ENCODE assay signal across 8 mouse cellular contexts in genomic region chr1:152902665-152903516, GRCm38 (mm10). TPM values are rescaled to one million over a fixed set of nuclear protein-coding genes. Genes with fewer than 3 reads are reported as not detected.
DNase-seq lines count a peak whose midpoint lies in the region; ATAC-seq and TF ChIP-seq lines count a peak whose summit lies in the region.

No protein-coding gene starts in this region.

- peaks cover 22% of the 10 kb centered on the region for H3K36me3 ChIP-seq in C2C12 (ENCODE audit: control insufficient read depth, insufficient read depth)
- peaks cover 17% of the 10 kb centered on the region for H3K36me3 ChIP-seq in erythroblast, embryonic 14.5 days (ENCODE audit: control insufficient read depth)
- 0 out of 2 replicates have a peak, but pooled peaks cover 3% of the 10 kb centered on the region for H3K36me3 ChIP-seq in heart, embryonic 12.5 days
- H3K36me3 ChIP-seq in kidney, postnatal 0 days (ENCODE audit: insufficient read depth, low read length), result no peaks in the 10 kb centered on the region
- 0 out of 2 replicates have a peak, but pooled peaks cover 3% of the 10 kb centered on the region for H3K36me3 ChIP-seq in liver, embryonic 11.5 days (ENCODE audit: control insufficient read depth, insufficient read depth, low read length)
- no peaks in the 10 kb centered on the region for H3K36me3 ChIP-seq in stomach, embryonic 14.5 days (ENCODE audit: control insufficient read depth, insufficient read depth, low read length)

- peak; percentile 73 for TF ChIP-seq POLR2A in brain, embryonic 14.5 days (IDR thresholded peaks at IDR 0.05; ENCODE audit: borderline replicate concordance, extremely low read depth, insufficient read depth, insufficient read length, poor library complexity, severe bottlenecking)

- no peaks in the 10 kb centered on the region for H3K9me3 ChIP-seq in erythroblast, embryonic 14.5 days (ENCODE audit: control insufficient read depth, low read length)
- no peaks in the 10 kb centered on the region for H3K9me3 ChIP-seq in heart, embryonic 12.5 days (replicated peaks)
- H3K9me3 ChIP-seq in kidney, postnatal 0 days (replicated peaks; ENCODE audit: low read length), result no peaks in the 10 kb centered on the region
- H3K9me3 ChIP-seq in liver, embryonic 11.5 days (ENCODE audit: control insufficient read depth, low read length), result no peaks in the 10 kb centered on the region
- no peaks in the 10 kb centered on the region for H3K9me3 ChIP-seq in stomach, embryonic 14.5 days (ENCODE audit: control insufficient read depth, low read depth, low read length)

- H3K9ac ChIP-seq in heart, embryonic 12.5 days, result peak overlapping the region; percentile 98
- H3K9ac ChIP-seq in kidney, postnatal 0 days (ENCODE audit: low read depth, low read length), result peak overlapping the region; percentile 93
- peak overlapping the region; percentile 96 for H3K9ac ChIP-seq in liver, embryonic 11.5 days (ENCODE audit: low read depth, low read length)
- peak overlapping the region; percentile 88 for H3K9ac ChIP-seq in stomach, embryonic 14.5 days (replicated peaks; ENCODE audit: low read depth, low read length)

- DNase-seq in brain, embryonic 14.5 days (ENCODE audit: low read depth), result peak; percentile 99
- peak; percentile 97 for DNase-seq in kidney, postnatal 0 days (ENCODE audit: low spot score)
- DNase-seq in liver, embryonic 11.5 days (ENCODE audit: low spot score), result peak; percentile 94
- peak; percentile 98 for DNase-seq in naive thymus-derived CD4-positive, alpha-beta T cell, adult 2 months (ENCODE audit: low read depth)

- H3K27ac ChIP-seq in heart, embryonic 12.5 days (ENCODE audit: poor library complexity, severe bottlenecking), result peak overlapping the region; percentile 98
- H3K27ac ChIP-seq in kidney, postnatal 0 days, result peak overlapping the region; percentile 99
- H3K27ac ChIP-seq in liver, embryonic 11.5 days (ENCODE audit: low read depth, low read length), result peak overlapping the region; percentile 97
- H3K27ac ChIP-seq in stomach, embryonic 14.5 days (ENCODE audit: low read length), result peak overlapping the region; percentile 97

- H3ac ChIP-seq in C2C12 (ENCODE audit: control insufficient read depth, insufficient read length, low read depth), result peak overlapping the region; percentile 97

- peak overlapping the region; percentile 96 for H3K4me2 ChIP-seq in heart, embryonic 12.5 days
- peak overlapping the region; percentile 95 for H3K4me2 ChIP-seq in kidney, postnatal 0 days (ENCODE audit: low read length)
- peak overlapping the region; percentile 99 for H3K4me2 ChIP-seq in liver, embryonic 11.5 days
- peak overlapping the region; percentile 99 for H3K4me2 ChIP-seq in stomach, embryonic 14.5 days (replicated peaks; ENCODE audit: low read depth, low read length)

- under 1% methylated on average over 48 of the region's 69 CpGs for WGBS in heart, embryonic 12.5 days
- under 1% methylated on average over 41 of the region's 69 CpGs for WGBS in kidney, postnatal 0 days
- under 1% methylated on average over 57 of the region's 69 CpGs for WGBS in liver, embryonic 11.5 days
- WGBS in stomach, embryonic 14.5 days, result under 1% methylated on average over 66 of the region's 69 CpGs

- peaks cover 37% of the 10 kb centered on the region for H3K4me1 ChIP-seq in erythroblast, embryonic 14.5 days (ENCODE audit: control insufficient read depth)
- H3K4me1 ChIP-seq in heart, embryonic 12.5 days (replicated peaks), result peaks cover 16% of the 10 kb centered on the region
- peaks cover 12% of the 10 kb centered on the region for H3K4me1 ChIP-seq in kidney, postnatal 0 days (replicated peaks; ENCODE audit: insufficient read depth, low read length)
- peaks cover 13% of the 10 kb centered on the region for H3K4me1 ChIP-seq in liver, embryonic 11.5 days (replicated peaks; ENCODE audit: control insufficient read depth, insufficient read depth, low read length)
- H3K4me1 ChIP-seq in stomach, embryonic 14.5 days (ENCODE audit: control insufficient read depth, insufficient read depth, low read length), result peaks cover 5% of the 10 kb centered on the region; the same call in 1 of the 2 replicates

- peaks cover 45% of the 10 kb centered on the region for H3K79me2 ChIP-seq in C2C12 (ENCODE audit: control insufficient read depth, insufficient read depth)

- H3K27me3 ChIP-seq in C2C12 (ENCODE audit: control insufficient read depth, insufficient read depth, insufficient read length), result no peaks in the 10 kb centered on the region
- H3K27me3 ChIP-seq in erythroblast, embryonic 14.5 days (ENCODE audit: control insufficient read depth), result 0 out of 2 replicates have a peak, but pooled peaks cover 3% of the 10 kb centered on the region
- H3K27me3 ChIP-seq in heart, embryonic 12.5 days (replicated peaks), result no peaks in the 10 kb centered on the region
- H3K27me3 ChIP-seq in kidney, postnatal 0 days (ENCODE audit: insufficient read depth, low read length), result no peaks in the 10 kb centered on the region
- no peaks in the 10 kb centered on the region for H3K27me3 ChIP-seq in liver, embryonic 11.5 days (replicated peaks; ENCODE audit: control insufficient read depth, insufficient read depth, low read length)
- no peaks in the 10 kb centered on the region for H3K27me3 ChIP-seq in stomach, embryonic 14.5 days (ENCODE audit: control insufficient read depth, insufficient read depth, low read length)

- H3K4me3 ChIP-seq in C2C12 (ENCODE audit: insufficient read depth, poor library complexity, severe bottlenecking), result peak overlapping the region; percentile 85
- H3K4me3 ChIP-seq in erythroblast, embryonic 14.5 days (replicated peaks), result peak overlapping the region; percentile 87
- H3K4me3 ChIP-seq in heart, embryonic 12.5 days, result peak overlapping the region; percentile 98
- H3K4me3 ChIP-seq in kidney, postnatal 0 days (replicated peaks; ENCODE audit: low read depth, low read length), result peak overlapping the region; percentile 99
- peak overlapping the region; percentile 96 for H3K4me3 ChIP-seq in liver, embryonic 11.5 days (ENCODE audit: low read depth, low read length)
- peak overlapping the region; percentile 74 for H3K4me3 ChIP-seq in stomach, embryonic 14.5 days (ENCODE audit: low read depth, low read length)

- TF ChIP-seq CTCF in C2C12 (IDR thresholded peaks at IDR 0.05; ENCODE audit: control insufficient read depth, insufficient read depth, insufficient read length), result no peak
- TF ChIP-seq CTCF in brain, embryonic 14.5 days (IDR thresholded peaks at IDR 0.05; ENCODE audit: borderline replicate concordance, extremely low read depth, insufficient read depth, insufficient read length), result no peak
- 0 out of 2 replicates have a peak, but pooled peaks have one; percentile 16 for TF ChIP-seq CTCF in kidney, postnatal 0 days (IDR thresholded peaks at IDR 0.05; ENCODE audit: low read depth)

- H3K79me3 ChIP-seq in C2C12 (ENCODE audit: low read depth), result peaks cover 40% of the 10 kb centered on the region

- peak; percentile 90 for ATAC-seq in heart, embryonic 12.5 days (ENCODE audit: insufficient number of reproducible peaks, low FRiP score)
- peak; percentile 90 for ATAC-seq in kidney, postnatal 0 days (replicated peaks; ENCODE audit: low FRiP score, low read depth)
- peak; percentile 83 for ATAC-seq in liver, embryonic 11.5 days (replicated peaks; ENCODE audit: low FRiP score)
- ATAC-seq in stomach, embryonic 14.5 days (ENCODE audit: insufficient number of reproducible peaks, insufficient read depth, low FRiP score, low read depth), result peak; percentile 85

TF ChIP-seq in C2C12, 6 proteins besides CTCF, POLR2A, EP300 and RAD21:
- TF ChIP-seq USF1 (IDR thresholded peaks at IDR 0.05; ENCODE audit: low read depth) (no peak), MYOD1 (IDR thresholded peaks at IDR 0.05; ENCODE audit: control insufficient read depth, insufficient read length, low read depth) (no peak), FOSL1 (IDR thresholded peaks at IDR 0.05; ENCODE audit: insufficient read depth, low read length, poor library complexity, severe bottlenecking) (no peak), MYOG (IDR thresholded peaks at IDR 0.05; ENCODE audit: control insufficient read depth, extremely low read depth, insufficient read length) (no peak), CEBPB (IDR thresholded peaks at IDR 0.05; ENCODE audit: low read depth) (no peak), MAX (IDR thresholded peaks at IDR 0.05) (no peak)

RNA-seq across cellular contexts. Expression of gene Smg7, which starts 0.4 kb away (rescaled TPM):
- polyA plus RNA-seq in C2C12 (2012; fragmentation: generic; extraction: Trizol), result 16.6 TPM
- polyA plus RNA-seq in brain, embryonic 14.5 days (2012; rRNA removed), result 43.1 and 53.7 TPM in 2 replicates
- polyA plus RNA-seq in erythroblast, embryonic 14.5 days (2012), result 0.29 and 0.33 TPM in 2 replicates
- 32.3 and 34.2 TPM in 2 replicates for polyA plus RNA-seq in heart, embryonic 12.5 days (2016; fragmentation: Nextera tagmentation; extraction: Ambion mirVana)
- polyA plus RNA-seq in kidney, postnatal 0 days (2015; fragmentation: Nextera tagmentation; extraction: Ambion mirVana), result 23.0 and 23.1 TPM in 2 replicates
- polyA plus RNA-seq in liver, embryonic 11.5 days (2014; fragmentation: Nextera tagmentation; extraction: Ambion mirVana), result 28.5 and 29.5 TPM in 2 replicates
- 37.6 and 37.7 TPM in 2 replicates for polyA plus RNA-seq in stomach, embryonic 14.5 days (2014; fragmentation: Nextera tagmentation; extraction: Ambion mirVana)

RNA-seq across cellular contexts. Expression of gene Nmnat2, which starts 51.9 kb away (rescaled TPM):
- polyA plus RNA-seq in C2C12 (2012; fragmentation: generic; extraction: Trizol), result 8.3 TPM
- polyA plus RNA-seq in brain, embryonic 14.5 days (2012; rRNA removed), result 59.3 and 82.4 TPM in 2 replicates
- not detected in 2 replicates for polyA plus RNA-seq in erythroblast, embryonic 14.5 days (2012)
- polyA plus RNA-seq in heart, embryonic 12.5 days (2016; fragmentation: Nextera tagmentation; extraction: Ambion mirVana), result 0.98 and 1.2 TPM in 2 replicates
- 0.58 and 0.84 TPM in 2 replicates for polyA plus RNA-seq in kidney, postnatal 0 days (2015; fragmentation: Nextera tagmentation; extraction: Ambion mirVana)
- 0.10 and 0.27 TPM in 2 replicates for polyA plus RNA-seq in liver, embryonic 11.5 days (2014; fragmentation: Nextera tagmentation; extraction: Ambion mirVana)
- polyA plus RNA-seq in stomach, embryonic 14.5 days (2014; fragmentation: Nextera tagmentation; extraction: Ambion mirVana), result 3.0 and 3.8 TPM in 2 replicates

Comparison
In these comparisons a context has a peak if more than half of its experiments do, and no peak if none do; other contexts are left out.
1. Peak in every context shown above with its lines: DNase-seq, ATAC-seq, H3K4me3 ChIP-seq and H3K27ac ChIP-seq.
2. RNA of gene Smg7, which starts 0.4 kb away (polyA plus RNA-seq): 43.1 to 53.7 TPM in brain, embryonic 14.5 days, 37.6 to 37.7 TPM in stomach, embryonic 14.5 days, 32.3 to 34.2 TPM in heart, embryonic 12.5 days, 28.5 to 29.5 TPM in liver, embryonic 11.5 days, 23.0 to 23.1 TPM in kidney, postnatal 0 days and 16.6 TPM in C2C12 (single experiment); 0.29 to 0.33 TPM in erythroblast, embryonic 14.5 days; every median in the first group is over 10 times any median in the second.